Mouse (Mus musculus) testis, adult 2 months (tissue): ENCODE data around the gene AL607142.1. TPM values are rescaled to one million over a fixed set of nuclear protein-coding genes. Genes with fewer than 3 reads are reported as not detected.

Source experiments
- H3K27ac ChIP-seq: fragments of 200-500 bp; 2 replicates; pipeline ENCODE4 v1.5.1; 2012; ENCODE audit warnings: low read depth, low read length; ENCODE audit not compliant: control insufficient read depth, insufficient read depth
- H3K27me3 ChIP-seq: fragments of 200-500 bp; 2 replicates; pipeline ENCODE4 v1.6.1; 2012; ENCODE audit warnings: mild to moderate bottlenecking, low read length, moderate library complexity; ENCODE audit not compliant: control insufficient read depth, insufficient read depth
- H3K36me3 ChIP-seq: fragments of 200-500 bp; 2 replicates; pipeline ENCODE4 v1.6.1; 2012; ENCODE audit warnings: mild to moderate bottlenecking, low read length; ENCODE audit not compliant: control insufficient read depth, insufficient read depth
- H3K4me1 ChIP-seq: fragments of 200-500 bp; 2 replicates; pipeline ENCODE4 v1.6.1; 2012; ENCODE audit warnings: low read length; ENCODE audit not compliant: control insufficient read depth, insufficient read depth
- H3K4me3 ChIP-seq: fragments of 200-500 bp; 2 replicates; pipeline ENCODE4 v1.5.1; 2012; ENCODE audit warnings: low read depth, mild to moderate bottlenecking, low read length, moderate library complexity, mixed read lengths; ENCODE audit not compliant: control insufficient read depth
- CTCF ChIP-seq: fragments of 200-500 bp; IDR thresholded peaks from 2 replicates; pipeline ENCODE4 v1.5.1; 2012; ENCODE audit warnings: low read depth, mild to moderate bottlenecking, inconsistent platforms, low read length, moderate library complexity; ENCODE audit not compliant: control insufficient read depth, insufficient read depth, insufficient replicate concordance
- POLR2A ChIP-seq: fragments of 200-500 bp; IDR thresholded peaks from 2 replicates; pipeline ENCODE4 v1.6.1; 2012; ENCODE audit warnings: low read depth, mild to moderate bottlenecking, inconsistent platforms, low read length, moderate library complexity; ENCODE audit not compliant: control insufficient read depth
- polyA plus RNA-seq: library from polyadenylated mRNA; depleted of rRNA; stranded (reverse); fragments of >200 nt; gene quantifications from 2 replicates; pipeline ENCODE4 v1.2.3, GENCODE M21; 2012

AL607142.1 gene
- polyA plus RNA-seq, 1 experiment, result not detected

GRCm38 (mm10) chr4:120047060-120047459 lies 17.7 kb upstream of the AL607142.1 start:
- Histone ChIP-seq H3K4me1 (no peaks in the 10 kb centered on the region), H3K4me3 (no peak overlapping the region), H3K27ac (no peak overlapping the region), H3K36me3 (no peaks in the 10 kb centered on the region), H3K27me3 (no peaks in the 10 kb centered on the region)
- TF ChIP-seq POLR2A (no peak), CTCF (no peak)

DNA sequence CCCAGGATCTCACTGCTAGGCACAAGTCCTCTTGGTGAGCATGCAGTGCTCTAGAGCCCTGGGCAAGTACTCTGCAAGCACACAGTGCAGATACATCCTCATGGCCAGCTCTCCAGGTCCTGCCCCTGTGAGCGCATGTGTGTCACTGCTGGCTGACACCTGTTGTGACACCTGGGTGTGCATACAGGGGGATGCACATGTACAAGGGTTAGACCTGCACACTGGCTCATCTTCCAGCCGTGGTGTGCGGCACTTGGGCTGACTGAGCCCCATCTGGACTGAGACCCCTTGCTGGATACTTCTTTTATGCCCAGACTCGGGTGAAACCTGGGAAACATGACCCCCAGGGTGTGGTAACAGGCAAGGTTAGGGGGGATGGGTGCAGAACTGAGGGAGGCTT lies 16.5 kb upstream of the AL607142.1 start:
- Histone ChIP-seq H3K27me3 (no peaks in the 10 kb centered on the region), H3K4me3 (no peak overlapping the region), H3K4me1 (no peaks in the 10 kb centered on the region), H3K27ac (no peak overlapping the region), H3K36me3 (no peaks in the 10 kb centered on the region)
- TF ChIP-seq POLR2A (no peak), CTCF (no peak)

DNA sequence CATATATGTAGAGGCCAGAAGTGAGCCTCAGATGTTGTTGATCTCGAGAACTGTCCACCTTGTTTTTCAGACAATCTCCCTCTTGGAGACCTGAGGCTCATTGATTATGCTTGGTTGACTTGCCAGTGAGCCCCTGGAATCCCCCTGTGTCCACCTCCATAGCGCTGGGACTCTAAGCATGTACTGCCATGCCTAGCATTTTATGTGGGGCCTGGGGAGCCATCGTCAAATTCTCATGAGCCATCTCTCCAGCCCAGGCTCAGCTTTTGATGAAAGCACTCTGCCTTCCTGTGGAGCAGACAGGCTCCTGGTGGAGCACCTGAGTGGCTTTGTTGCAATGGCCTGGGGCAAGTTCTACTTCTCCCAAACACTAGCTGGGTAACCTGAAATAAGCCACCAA lies 14.9 kb upstream of the AL607142.1 start:
- no peaks in the 10 kb centered on the region for H3K27me3 ChIP-seq
- TF ChIP-seq POLR2A, result no peak
- no peak for TF ChIP-seq CTCF
- no peaks in the 10 kb centered on the region for H3K36me3 ChIP-seq
- H3K4me3 ChIP-seq, result no peak overlapping the region
- H3K27ac ChIP-seq, result no peak overlapping the region
- no peaks in the 10 kb centered on the region for H3K4me1 ChIP-seq

DNA sequence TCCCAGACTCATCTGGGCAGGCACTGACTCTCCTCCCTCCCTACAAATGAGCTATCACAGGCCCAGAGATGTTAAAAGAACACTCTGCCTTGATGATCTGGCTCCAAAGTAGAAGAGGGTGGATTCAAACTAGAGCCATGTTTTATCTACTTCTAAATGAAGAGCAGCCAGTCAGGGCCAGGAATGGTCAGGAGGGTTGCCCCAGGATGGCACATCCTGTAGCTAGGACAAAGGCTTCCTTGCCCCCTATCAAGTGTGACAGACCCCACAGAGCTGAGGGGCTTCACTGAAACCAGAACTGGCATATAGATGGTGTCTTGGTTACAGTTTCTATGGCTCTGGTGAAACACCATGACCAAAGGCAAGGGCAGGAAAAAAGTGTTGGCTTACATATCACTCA lies 12.3 kb upstream of the AL607142.1 start:
- TF ChIP-seq POLR2A, result no peak
- no peak for TF ChIP-seq CTCF
- Histone ChIP-seq H3K27me3 (no peaks in the 10 kb centered on the region), H3K27ac (no peak overlapping the region), H3K4me3 (no peak overlapping the region), H3K36me3 (no peaks in the 10 kb centered on the region), H3K4me1 (no peaks in the 10 kb centered on the region)

GRCm38 (mm10) chr4:120053026-120054005 lies 11.5 kb upstream of the AL607142.1 start:
- no peak for TF ChIP-seq POLR2A
- no peak for TF ChIP-seq CTCF
- H3K4me1 ChIP-seq, result no peaks in the 10 kb centered on the region
- H3K36me3 ChIP-seq, result no peaks in the 10 kb centered on the region
- H3K27ac ChIP-seq, result no peak overlapping the region
- no peak overlapping the region for H3K4me3 ChIP-seq
- H3K27me3 ChIP-seq, result no peaks in the 10 kb centered on the region

- no peaks in the 10 kb centered on the region for H3K4me1 ChIP-seq
- no peaks in the 10 kb centered on the region for H3K27me3 ChIP-seq
- H3K27ac ChIP-seq, result no peak overlapping the region
- no peak for TF ChIP-seq CTCF
- TF ChIP-seq POLR2A, result no peak
- no peaks in the 10 kb centered on the region for H3K36me3 ChIP-seq
- no peak overlapping the region for H3K4me3 ChIP-seq
Measured at GRCm38 (mm10) chr4:120054145-120054544, 10.7 kb upstream of the AL607142.1 start.

- no peak for TF ChIP-seq CTCF
- no peak for TF ChIP-seq POLR2A
- H3K4me1 ChIP-seq, result no peaks in the 10 kb centered on the region
- no peak overlapping the region for H3K27ac ChIP-seq
- no peaks in the 10 kb centered on the region for H3K36me3 ChIP-seq
- H3K4me3 ChIP-seq, result no peak overlapping the region
- no peaks in the 10 kb centered on the region for H3K27me3 ChIP-seq
Measured at GRCm38 (mm10) chr4:120056451-120056850, 8.3 kb upstream of the AL607142.1 start.
